15 mouse cellular contexts compared by ENCODE assay signal in the genomic region with DNA sequence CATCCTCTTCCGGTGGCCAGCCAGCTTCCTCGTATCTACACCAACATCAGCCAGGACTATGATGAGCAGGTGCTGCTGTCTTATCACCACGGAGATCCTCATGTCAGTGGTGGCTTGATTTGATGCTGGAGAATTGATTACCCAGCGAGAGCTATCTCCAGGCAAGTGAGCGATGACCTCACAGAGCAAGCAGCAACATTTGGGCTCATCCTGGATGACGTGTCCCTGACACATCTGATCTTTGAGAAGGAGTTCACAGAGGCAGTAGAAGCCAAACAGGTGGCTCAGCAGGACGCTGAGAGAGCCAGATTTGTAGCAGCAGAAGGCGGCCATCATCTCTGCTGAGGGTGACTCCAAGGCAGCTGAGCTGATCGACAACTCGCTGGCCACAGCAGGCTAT.
"Had no signal": no experiment of that assay in that cellular context is flagged by ENCODE, and none has a peak within 500 bp of the region (broad histone marks: within the 10 kb centered on the region; RNA-seq: fewer than 3 reads in every experiment).

No protein-coding gene starts in this region.

- ATAC-seq: liver, postnatal 0 days; lung, postnatal 0 days; midbrain, embryonic 13.5 days; midbrain, embryonic 15.5 days had no signal

- DNase-seq: liver, postnatal 0 days; lung, adult 2 months; lung, postnatal 14 days; lung, postnatal 36 days; retina, postnatal 1 day; right cerebral cortex, adult 18-20 months; right cerebral cortex, postnatal 25 days; right cerebral cortex, postnatal 4 days; spleen, adult 18-20 months; thymus, adult 18-20 months; thymus, postnatal 14 days; thymus, postnatal 36 days had no signal
